Mouse (Mus musculus) CH12.LX (cell line): Measurements from ENCODE around the gene Zfp329.

Experiments
- CTCF ChIP-seq, 2 experiments: IDR thresholded peaks in 1 of 2; conservative IDR thresholded peaks in 1 of 2; 2 replicates each; pipeline ENCODE4 v1.5.1; 2011 to 2012; ENCODE audit warnings: low read depth in 2 of 2, low read length in 2 of 2, improper control_type of control experiment in 1 of 2, inconsistent platforms in 1 of 2, mild to moderate bottlenecking in 1 of 2, moderate library complexity in 1 of 2
- E2F4 ChIP-seq: IDR thresholded peaks from 2 replicates; pipeline ENCODE4 v1.6.1; 2011; ENCODE audit warnings: low read depth, low read length, improper control_type of control experiment; ENCODE audit not compliant: insufficient replicate concordance
- KAT2A ChIP-seq: IDR thresholded peaks from 2 replicates; pipeline ENCODE4 v1.6.1; 2012; ENCODE audit warnings: low read length, improper control_type of control experiment, inconsistent platforms; ENCODE audit not compliant: insufficient replicate concordance
- SMC3 ChIP-seq: IDR thresholded peaks from 2 replicates; pipeline ENCODE4 v1.6.1; 2011; ENCODE audit warnings: low read depth, low read length, improper control_type of control experiment
- USF1 ChIP-seq: IDR thresholded peaks from 2 replicates; pipeline ENCODE4 v1.6.1; 2014; ENCODE audit warnings: low read depth, mild to moderate bottlenecking, inconsistent platforms, low read length, improper control_type of control experiment

GRCm38 (mm10) chr7:12774111-12774510, 44.5 kb downstream of the Zfp329 start:
- TF ChIP-seq CTCF (conservative IDR thresholded peaks at IDR 0.05 in 1 of 2, IDR thresholded peaks at IDR 0.05 in 1 of 2; ENCODE audit: low read depth in 2 of 2, low read length in 2 of 2) (no peak), SMC3 (no peak), KAT2A (no peak), USF1 (no peak), E2F4 (no peak)
